Mouse (Mus musculus): ENCODE measurements at regions not wholly inside any gene's neighbourhood (a gene's known extent, or its start where the extent isn't known, plus 50 kb on each side); places are given as distances from the start of the nearest gene placed in this dataset.

DNA sequence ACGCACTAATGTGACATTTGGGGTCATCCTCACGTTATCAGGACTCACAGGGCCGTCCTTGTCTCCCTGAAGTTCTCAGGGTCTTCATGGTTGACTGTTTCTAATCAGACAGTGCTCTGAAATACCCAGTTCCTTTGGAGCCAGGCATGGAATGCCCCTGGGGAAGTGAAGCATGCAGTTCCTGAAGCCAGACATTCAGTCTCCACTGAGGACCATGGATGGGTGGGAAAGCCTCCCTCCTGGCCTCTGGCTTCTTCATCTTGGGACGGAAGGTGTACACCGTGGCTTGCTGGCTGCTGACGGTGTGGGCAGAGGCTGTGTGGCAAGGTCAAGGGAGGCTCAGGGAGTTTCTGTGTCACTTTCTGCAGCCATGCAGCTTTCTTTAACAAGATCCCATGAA is 184.2 kb upstream of the Gm5148 start:
- DNase-seq: no peak

DNA sequence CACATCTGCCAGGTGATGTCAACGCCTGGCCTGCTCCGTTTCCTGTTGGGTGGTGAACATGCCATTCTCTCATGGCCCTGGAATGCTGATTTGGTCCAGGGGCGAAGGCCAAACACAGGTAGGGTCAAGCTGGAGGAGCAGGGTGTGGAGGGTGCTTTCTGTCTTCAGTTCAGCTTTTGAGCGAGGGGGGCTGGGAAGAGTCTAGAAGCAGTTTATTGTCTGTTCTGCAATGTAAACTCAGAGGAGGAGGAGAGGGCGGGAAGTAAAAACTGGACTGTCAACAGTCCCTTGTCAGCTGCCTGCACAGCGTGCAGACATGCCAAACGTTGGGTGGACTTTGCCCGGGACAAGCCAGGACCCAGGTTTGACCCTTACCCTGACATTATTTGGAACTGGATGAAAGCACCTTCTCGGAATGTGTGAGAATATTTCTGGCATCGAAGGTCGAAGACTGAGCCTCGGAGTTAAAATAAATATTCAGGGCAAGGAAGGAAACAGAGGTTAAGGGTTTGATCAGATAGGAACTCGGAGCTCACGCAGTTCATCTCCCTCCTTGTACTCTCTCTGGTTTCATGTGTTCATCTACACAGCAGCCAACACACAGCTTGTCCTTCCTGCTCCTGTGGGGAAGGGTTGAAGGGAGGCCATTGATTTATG is 183.3 kb upstream of the Gm5148 start:
- DNase-seq: no peak

DNA sequence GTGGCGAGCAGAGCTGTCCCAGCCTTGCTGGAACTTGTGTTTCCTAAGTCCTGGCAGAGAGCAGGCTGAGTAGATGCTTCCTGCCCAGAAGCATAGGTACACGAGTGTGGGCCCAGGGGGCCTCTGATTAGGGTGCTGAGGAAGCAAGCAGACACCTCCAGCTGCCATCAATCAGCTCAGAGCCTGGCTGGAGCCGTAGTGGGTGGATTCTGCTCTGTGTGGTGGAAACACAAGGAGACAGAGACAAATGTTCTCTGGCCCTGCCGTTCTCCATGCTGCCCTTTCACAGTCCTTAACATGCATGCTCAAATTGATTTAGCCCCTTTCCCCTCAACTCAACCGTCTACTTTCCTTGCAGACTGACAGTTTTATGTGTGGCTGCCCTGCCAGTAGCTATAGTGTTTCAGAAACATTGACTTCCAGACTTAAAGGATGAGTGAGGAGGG is 182.5 kb upstream of the Gm5148 start:
- DNase-seq: no peak

DNA sequence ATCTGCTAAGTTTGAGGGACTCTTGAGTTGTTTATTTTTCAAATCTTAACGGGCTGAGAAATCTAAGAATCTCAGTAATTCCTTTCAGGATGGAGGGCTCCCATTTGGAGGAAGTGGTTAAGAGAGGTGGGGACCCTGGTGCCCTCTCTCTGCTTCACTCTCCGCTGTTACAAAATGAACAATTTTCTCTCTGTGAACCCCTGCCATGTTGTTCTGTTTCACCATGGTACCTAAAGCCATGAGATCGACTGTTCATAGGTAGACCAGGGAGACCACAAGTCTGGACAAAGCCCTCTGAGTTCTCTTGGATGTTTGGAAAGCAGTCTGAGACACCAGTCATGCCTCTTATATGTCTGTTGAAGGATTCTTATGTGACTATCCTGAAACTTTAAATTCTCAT is 179.9 kb upstream of the Gm5148 start:
- no peak for DNase-seq

DNA sequence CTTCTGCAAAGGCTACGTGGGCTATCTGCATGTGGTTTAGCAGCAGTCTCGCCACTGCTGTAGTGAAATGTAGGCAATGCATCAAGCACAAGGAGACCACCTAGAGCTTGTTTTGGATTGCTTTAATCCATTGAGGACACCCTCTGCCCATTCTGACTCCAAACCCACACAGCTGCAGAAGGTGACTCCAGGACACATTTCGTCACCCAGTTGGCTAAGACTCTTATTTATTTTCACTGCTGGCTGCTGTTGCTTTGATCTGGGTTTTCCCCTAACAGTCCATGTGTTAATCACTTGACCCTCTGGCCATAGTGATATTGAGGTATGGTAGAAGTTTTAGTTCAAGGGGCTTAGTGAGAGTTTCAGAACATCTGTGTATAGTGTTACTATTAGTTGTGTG is 179.2 kb upstream of the Gm5148 start:
- no peak for DNase-seq

DNA sequence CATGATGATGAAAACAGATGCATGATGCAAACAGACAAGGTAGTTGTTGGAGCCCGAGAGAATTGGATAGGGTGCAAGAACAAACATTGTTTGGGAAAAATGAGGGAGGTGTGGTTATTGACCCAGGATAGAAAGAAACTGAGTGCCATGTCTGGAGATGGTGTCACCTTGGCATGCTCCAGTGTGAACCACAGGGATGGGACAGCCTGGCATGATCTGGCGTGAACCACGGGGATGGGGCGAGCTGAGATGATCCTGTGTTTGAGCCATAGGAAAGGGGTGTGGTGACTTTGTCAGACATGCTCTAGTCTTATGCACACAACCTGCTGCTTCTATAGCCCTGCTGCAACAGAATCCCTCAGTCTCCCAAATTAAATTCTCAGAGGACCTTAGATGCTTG is 178.7 kb upstream of the Gm5148 start:
- DNase-seq: no peak

DNA sequence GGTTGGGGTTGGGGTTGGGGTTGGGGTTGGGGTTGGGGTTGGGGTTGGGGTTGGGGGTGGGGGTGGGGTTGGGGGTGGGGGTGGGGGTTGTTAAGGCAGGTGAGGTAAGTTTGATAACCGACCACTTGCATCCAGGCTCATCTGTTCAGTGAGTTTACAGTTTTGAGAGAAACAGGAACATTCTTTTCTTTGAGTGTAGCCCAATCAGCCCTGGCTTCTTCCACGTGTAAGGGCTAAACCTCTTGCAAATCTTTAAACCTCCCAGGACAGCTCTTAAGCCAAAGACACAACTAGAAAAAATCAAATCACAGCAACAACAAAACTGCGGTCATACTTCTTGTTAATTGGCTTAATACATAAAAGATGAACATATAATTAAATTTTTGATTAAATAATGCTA is 173.1 kb upstream of the Gm5148 start:
- DNase-seq: no peak

DNA sequence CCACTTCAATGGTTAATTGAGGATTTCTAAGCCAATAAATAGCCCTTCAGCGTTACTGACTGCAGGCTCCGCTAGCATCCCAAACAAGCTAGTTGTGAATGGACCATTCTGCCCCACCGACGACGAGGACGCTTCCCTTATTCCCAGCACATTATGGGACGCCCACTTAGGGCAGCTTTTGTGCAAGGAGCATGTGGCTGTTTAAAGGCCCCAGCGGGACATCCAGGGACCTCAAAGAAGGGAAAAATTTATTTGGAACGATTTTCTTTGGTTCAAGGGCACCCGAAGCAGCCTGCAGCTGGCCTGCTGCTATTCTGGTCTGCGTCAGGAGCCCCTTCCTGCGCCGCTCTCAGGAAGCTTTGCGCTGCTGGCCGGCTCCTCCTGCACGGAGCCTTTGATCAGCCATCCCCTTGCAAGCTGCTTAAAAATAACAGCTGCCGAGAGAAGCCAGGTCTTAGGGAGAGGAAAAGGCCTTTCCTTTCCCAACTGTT is 172.6 kb upstream of the Gm5148 start:
- DNase-seq: peak; percentile 13 to 15

DNA sequence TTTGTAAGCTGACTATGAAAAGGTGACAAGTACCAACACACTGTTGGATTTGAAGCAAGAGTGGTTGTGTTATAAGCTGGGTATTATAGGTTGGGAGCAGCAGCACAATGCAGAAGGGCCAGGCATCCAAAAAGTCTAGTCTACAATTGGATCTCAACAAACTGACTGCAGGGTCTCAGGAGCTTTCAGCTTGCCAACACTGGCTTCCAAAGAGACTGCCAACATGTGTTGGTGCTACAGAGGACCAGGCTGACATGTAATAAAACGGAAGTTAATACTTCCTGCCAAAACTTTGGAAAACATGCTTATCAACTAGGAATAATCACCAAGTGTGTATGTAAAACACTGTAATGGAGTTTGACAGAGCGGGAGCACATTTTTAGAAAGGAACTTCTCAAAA is 170.3 kb upstream of the Gm5148 start:
- DNase-seq: peak in 1 of 2 experiments; percentile 24

DNA sequence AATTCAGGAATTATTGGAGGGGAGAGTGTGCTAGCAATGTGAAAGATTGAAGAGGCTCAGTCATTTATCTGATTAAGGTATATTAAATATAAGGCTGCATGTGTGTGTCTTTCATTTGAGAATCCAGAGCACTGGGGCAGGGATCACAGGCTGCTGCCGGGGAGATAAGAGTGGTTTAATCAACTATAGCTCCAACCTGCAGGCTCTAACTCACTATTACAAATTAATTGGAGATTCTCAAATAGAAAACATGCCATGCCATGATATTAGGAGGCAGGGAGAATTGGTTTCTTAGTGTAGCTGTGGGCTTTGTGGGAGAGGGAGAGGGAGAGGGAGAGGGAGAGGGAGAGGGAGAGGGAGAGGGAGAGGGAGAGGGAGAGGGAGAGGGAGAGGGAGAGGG is 165.9 kb upstream of the Gm5148 start:
- DNase-seq: no peak

DNA sequence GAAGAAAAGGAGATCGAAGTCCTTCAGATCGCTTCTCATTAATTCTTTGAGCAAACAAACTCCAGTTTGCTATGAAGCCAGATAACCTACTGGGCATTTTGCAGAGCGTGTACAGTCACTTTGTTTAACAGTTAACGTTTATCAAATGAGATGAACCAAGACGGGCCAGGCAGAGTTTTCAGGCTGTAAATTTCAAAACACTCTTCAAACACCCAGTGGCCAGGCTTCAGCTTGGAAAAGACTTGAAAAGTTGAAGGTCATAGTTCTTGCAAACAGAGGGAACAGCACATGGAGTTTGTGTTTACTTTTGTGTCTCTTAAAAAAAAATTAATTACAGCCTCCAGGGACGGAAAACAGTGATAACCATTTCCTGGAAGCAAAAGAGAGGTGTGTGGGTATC is 164.2 kb upstream of the Gm5148 start:
- DNase-seq: no peak

DNA sequence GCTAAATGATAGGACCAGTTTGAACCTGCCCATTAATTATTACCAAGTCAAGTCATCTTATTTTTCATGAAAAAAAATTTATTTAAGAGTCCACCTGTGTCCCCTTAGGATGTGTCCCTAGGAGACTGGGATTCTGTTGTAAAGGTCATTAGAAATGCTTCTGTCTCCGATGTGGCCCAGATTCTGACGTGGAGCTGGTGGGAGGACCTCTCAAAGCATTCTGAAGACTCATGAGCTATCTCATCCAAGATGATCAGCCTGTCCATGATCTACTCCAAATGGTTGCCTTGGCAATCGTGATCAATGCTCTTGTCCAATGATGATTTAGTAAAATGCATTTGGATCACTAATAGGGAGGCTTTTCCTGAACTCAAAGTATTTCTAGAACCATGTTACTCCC is 163.4 kb upstream of the Gm5148 start:
- DNase-seq: no peak

DNA sequence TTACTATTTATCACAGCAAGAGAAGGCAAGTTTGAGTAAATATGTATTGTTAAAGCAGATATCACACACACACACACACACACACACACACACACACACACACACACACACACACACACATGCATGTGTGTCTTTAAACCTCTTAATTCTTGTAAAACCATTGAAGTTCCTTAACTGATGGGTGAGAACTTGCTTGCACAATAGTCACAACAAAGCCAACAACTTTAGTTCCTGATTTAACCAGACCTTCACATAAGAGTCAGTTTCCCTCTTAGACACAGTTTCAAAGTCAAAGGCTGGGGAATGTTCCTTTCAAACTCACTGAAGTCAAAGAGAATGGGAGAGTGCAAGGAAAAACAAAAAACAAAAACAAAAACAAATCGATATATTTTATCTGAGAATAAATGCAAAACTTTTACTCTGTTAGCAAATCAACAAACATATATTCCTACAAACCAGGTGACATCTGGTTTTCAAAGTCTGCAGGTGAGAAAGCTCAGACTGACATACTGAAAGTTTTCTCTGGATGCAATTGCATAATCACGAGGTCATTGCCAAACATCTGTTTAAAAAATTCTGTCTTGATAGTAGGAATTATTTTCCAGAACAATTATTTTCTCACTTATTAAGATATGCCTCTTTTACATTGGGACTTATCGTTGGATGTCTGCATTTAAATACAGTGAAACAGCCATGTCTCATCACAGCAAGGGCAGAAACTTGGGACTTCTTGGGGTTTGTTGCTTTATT is 162.6 kb upstream of the Gm5148 start:
- DNase-seq: no peak

DNA sequence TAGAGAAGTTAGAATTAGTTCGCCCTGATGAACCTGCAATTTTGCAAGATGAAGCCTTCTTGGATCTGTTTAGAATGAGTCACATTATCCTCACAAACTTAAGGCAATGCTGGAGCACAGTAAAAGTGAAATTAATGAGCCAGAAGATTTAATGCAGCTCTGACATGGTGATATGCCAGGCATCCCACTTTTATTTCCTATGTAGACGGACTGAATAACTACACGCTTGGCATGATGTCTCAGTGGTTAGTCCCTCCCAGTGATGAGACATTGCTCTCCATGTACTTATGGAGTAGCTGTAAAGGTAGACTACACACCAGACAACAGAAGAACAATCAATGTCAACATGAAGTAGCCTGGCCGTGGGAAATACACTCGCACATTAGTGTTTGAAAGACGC is 161.5 kb upstream of the Gm5148 start:
- no peak for DNase-seq

DNA sequence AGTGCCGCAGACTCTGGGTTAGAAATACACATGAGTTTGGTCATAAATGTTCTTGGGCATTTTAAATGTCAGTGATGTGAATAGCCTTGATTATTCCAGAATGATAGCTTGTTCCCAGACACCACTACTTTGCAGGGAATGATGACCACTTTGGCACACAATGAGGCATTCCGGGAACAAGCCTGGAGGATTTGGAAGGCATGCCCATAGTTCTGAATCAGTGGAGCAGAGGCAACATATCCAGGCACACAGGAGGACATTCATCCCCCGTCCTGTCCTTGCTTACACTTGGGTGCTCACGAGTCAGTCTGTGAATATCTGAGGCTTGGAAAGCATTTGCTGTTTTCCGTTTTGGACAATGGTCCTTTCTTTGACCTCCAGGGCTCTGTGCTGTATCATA is 158.1 kb upstream of the Gm5148 start:
- peak in 1 of 2 experiments; percentile 24 for DNase-seq

DNA sequence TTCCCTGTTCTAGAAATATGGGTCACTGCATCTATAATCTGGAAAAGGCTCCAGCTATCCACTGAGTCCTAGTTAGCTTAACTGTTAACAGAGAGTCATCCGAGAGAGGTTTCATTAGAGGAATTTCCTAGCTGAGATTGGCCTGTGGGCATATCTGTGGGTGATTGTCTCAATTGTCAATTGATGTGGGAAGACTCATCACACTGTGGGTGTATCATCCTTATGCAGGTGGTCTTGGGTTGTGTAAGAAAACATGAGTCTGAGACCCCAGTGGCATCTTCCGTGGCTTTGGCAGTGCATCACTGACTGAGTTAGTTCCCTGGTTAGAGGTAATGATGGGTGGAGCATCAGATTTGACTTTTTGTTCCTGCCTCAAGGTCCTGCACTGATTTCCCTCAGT is 156.7 kb upstream of the Gm5148 start:
- DNase-seq: no peak

DNA sequence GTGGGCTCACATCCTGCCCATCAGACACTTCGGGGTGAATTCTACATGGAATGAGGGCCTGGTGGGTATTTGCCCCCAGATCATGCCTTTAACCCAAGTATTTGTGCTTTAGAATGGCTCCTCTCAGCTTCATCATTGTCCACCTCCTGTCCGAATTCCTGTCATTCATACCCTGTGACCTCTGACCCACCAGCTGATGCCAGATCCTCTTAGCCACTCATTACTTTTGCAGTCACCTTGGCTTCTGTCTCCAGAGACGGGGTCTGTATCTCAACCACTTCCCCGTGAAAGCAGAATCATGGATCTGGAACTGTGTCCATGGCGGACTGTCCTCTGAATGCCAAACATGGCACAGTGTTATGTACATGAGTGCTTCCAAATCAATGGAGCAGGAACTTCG is 154.8 kb upstream of the Gm5148 start:
- no peak for DNase-seq

DNA sequence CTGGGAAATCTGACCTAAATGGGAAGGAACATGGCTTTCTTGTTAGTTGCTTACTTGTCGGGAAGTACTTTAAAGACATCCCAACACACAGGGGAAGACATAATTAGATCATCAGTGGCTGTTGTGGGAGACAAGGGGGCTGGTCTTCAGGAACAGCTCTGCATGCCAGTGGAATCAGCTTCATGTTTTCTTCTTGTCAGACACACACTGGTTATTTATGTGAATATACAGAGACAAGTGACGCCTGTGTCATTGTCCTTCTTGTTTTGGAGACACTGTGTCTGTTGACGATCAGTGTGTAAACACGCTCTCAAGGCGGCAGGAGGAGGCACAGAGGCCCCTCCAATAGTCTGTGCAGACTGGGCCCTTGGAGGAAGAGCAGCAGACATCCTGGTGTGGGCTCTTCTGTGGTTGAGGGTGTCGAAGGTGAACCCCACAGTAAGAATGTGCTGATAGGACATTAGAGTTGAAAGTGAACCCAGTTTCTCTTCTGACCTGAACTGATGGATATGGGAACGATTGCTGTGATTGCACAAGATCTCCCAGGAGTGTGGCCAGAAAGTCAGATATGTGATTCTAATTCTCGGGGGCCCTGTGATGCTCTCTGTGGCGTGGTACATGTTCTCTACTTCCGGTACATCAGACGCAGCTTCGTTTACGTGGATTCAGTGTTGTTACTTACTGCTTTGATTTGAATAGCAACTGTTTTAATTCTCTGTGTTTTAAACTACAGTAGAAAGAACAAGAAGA is 151.9 kb upstream of the Gm5148 start:
- DNase-seq: no peak

DNA sequence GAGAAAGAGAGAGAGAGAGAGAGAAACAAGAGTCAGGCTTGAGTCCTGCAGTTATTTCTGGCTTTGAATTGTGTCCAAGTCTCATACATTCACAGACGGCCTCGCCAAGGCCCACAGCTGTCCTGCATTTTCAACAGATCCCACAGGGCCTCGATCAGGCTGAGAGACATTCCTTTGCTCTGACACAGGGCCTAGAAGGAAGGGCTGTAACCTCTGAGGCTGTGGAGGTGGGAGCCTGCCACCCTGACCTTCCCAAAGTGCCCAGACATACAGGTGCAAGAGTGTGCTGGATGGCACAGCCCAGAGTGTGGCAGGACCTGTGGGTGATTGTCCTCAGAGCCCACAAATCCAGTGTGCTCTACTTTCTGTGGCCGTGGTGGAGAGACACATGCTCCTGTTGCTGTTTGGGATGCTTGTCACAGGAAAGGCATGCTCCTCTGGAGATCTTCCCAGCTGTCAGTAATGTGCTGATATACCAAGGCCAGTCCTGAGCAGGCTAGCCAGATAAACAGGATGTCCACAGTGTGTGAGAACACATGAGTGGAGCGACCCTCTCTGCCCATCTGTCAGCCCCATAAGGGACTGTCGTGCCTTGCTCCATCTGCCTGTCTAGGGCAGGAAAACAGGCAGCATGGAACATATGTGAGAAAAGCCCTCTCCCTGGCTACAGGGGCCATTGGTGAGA is 151.2 kb upstream of the Gm5148 start:
- peak; percentile 59 to 67 for DNase-seq

DNA sequence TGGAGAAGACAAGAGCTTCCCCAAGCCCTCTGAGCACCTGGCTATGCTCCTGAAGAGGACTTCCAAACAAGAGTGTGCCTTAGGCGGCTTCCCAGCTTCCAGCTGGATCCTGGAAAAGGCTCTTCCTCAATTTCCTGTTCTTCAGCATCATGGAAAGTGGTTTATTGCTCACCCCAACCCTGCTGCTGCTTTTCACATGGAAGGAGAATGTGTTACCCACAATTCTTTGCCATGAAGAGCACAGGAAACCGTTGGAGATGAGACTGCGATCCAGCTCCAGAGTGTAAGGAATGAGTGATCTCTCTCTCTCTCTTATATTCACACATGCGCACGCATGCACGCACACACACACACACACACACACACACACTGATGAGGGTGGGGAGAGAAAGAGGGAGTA is 150.6 kb upstream of the Gm5148 start:
- no peak for DNase-seq

DNA sequence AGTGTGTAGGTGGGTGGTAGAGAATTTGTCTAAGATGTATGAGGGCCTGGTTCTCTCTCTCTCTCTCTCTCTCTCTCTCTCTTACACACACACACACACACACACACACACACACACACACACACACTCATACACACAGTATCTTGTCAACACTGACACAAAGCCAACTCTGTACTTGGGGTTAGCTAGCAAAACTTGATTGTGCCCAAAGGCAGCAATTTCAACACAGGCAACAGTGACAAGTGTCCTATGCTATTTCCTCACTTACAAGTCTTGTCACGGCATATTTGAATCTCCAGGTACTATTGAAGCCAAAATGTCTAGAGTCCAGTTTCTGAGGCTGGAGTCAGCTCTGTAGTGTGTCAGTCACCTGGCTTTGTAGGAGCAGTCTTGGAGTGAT is 150.1 kb upstream of the Gm5148 start:
- DNase-seq: no peak

DNA sequence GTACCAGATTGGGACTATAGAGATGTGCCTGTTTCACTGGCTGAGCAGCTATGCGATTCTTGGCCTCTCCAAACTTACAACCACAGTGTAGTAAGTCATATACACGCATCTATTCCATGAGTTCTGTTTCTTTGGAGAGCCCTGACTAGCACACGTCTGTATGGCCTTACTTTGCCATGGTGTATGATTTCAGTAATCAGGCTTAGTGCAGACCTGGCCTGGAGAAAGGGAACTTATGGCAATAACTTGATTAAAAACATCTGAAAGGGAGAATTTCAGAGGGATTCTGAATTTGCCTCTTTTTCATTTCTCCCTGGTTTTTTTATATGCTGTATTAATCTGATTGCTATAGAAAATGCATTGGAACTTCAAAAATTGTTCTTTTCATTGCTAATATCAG is 148.0 kb upstream of the Gm5148 start:
- DNase-seq: no peak

DNA sequence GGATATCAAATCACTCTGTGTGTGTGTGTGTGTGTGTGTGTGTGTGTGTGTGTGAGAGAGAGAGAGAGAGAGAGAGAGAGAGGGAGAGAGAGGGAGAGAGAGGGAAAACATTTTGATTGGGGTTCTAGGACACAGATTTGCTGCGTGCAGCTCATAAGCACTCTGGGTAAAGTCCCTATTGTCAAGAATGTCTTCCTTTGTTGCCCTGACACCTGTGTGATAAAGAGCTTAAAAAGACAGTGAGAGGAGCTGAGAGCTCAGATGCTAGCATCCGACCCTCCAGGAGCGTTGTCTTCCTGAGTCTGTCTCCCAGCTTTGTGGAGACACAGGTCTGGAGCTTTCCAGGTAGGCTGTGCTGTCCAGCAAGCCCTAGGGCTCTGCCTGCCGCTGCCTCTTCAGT is 146.8 kb upstream of the Gm5148 start:
- DNase-seq: no peak

All from cerebellum, postnatal 14 days (tissue).